Mouse (Mus musculus): Measurements from ENCODE around the gene Gm9040. TPM values are rescaled to one million over a fixed set of nuclear protein-coding genes. Genes with fewer than 3 reads are reported as not detected.

The Gm9040 gene
- not detected for polyA plus RNA-seq (2014; fragmentation: Illumina TruSeq; extraction: RNeasy Lipid Tissue Mini Kit (QIAGEN cat#74804); ENCODE audit: low replicate concordance)

GRCm38 (mm10) chr10:118326869-118327268 is at the start of gene Gm9040:
Gene Gm9040, minus strand, starts transcription at chr10:118326969.

GRCm38 (mm10) chr10:118354005-118354404 is 27.2 kb upstream of the Gm9040 start, which contains the start of gene Gm9049:
Gene Gm9049, minus strand, starts transcription at chr10:118354105.

GRCm38 (mm10) chr10:118348579-118348978 is 21.8 kb upstream of the Gm9040 start, which contains the start of gene Gm9048:
Gene Gm9048, minus strand, starts transcription at chr10:118348679.

GRCm38 (mm10) chr10:118343155-118343554 is 16.4 kb upstream of the Gm9040 start, which contains the start of gene Gm9046:
Gene Gm9046, minus strand, starts transcription at chr10:118343255.

GRCm38 (mm10) chr10:118337731-118338130 is 11.0 kb upstream of the Gm9040 start, which contains the start of gene Gm9045:
Gene Gm9045, minus strand, starts transcription at chr10:118337831.

GRCm38 (mm10) chr10:118332308-118332707 is 5.5 kb upstream of the Gm9040 start, which contains the start of gene Gm9044:
Gene Gm9044, minus strand, starts transcription at chr10:118332408.

GRCm38 (mm10) chr10:118294938-118295337 is 31.8 kb downstream of the Gm9040 start, which contains the start of gene Iltifb:
Gene Iltifb, minus strand, starts transcription at chr10:118295038.

Other genes with a start within 250 kb of the Gm9040 start
- 3.2 TPM for gene Mdm1, start 185.2 kb downstream of the Gm9040 start, polyA plus RNA-seq (2014; fragmentation: Illumina TruSeq; extraction: RNeasy Lipid Tissue Mini Kit (QIAGEN cat#74804); ENCODE audit: low replicate concordance)
- gene Il22, start 122.0 kb downstream of the Gm9040 start, polyA plus RNA-seq (2014; fragmentation: Illumina TruSeq; extraction: RNeasy Lipid Tissue Mini Kit (QIAGEN cat#74804); ENCODE audit: low replicate concordance): not detected
- gene Gm32717, start 86.2 kb downstream of the Gm9040 start, polyA plus RNA-seq (2014; fragmentation: Illumina TruSeq; extraction: RNeasy Lipid Tissue Mini Kit (QIAGEN cat#74804); ENCODE audit: low replicate concordance): not detected
- not detected for gene Gm32802, start 68.3 kb downstream of the Gm9040 start, polyA plus RNA-seq (2014; fragmentation: Illumina TruSeq; extraction: RNeasy Lipid Tissue Mini Kit (QIAGEN cat#74804); ENCODE audit: low replicate concordance)
- gene Iltifb, start 31.9 kb downstream of the Gm9040 start, polyA plus RNA-seq (2014; fragmentation: Illumina TruSeq; extraction: RNeasy Lipid Tissue Mini Kit (QIAGEN cat#74804); ENCODE audit: low replicate concordance): not detected
- not detected for gene Gm9044, start 5.4 kb upstream of the Gm9040 start, polyA plus RNA-seq (2014; fragmentation: Illumina TruSeq; extraction: RNeasy Lipid Tissue Mini Kit (QIAGEN cat#74804); ENCODE audit: low replicate concordance)
- gene Gm9045, start 10.9 kb upstream of the Gm9040 start, polyA plus RNA-seq (2014; fragmentation: Illumina TruSeq; extraction: RNeasy Lipid Tissue Mini Kit (QIAGEN cat#74804); ENCODE audit: low replicate concordance): not detected
- gene Gm9046, start 16.3 kb upstream of the Gm9040 start, polyA plus RNA-seq (2014; fragmentation: Illumina TruSeq; extraction: RNeasy Lipid Tissue Mini Kit (QIAGEN cat#74804); ENCODE audit: low replicate concordance): not detected
- gene Gm9048, start 21.7 kb upstream of the Gm9040 start, polyA plus RNA-seq (2014; fragmentation: Illumina TruSeq; extraction: RNeasy Lipid Tissue Mini Kit (QIAGEN cat#74804); ENCODE audit: low replicate concordance): not detected
- not detected for gene Gm9049, start 27.1 kb upstream of the Gm9040 start, polyA plus RNA-seq (2014; fragmentation: Illumina TruSeq; extraction: RNeasy Lipid Tissue Mini Kit (QIAGEN cat#74804); ENCODE audit: low replicate concordance)
- not detected for gene Ifng, start 114.1 kb upstream of the Gm9040 start, polyA plus RNA-seq (2014; fragmentation: Illumina TruSeq; extraction: RNeasy Lipid Tissue Mini Kit (QIAGEN cat#74804); ENCODE audit: low replicate concordance)